Comparison of ENCODE assay signal across 19 mouse cellular contexts in genomic region chr3:131299078-131299477, GRCm38 (mm10).
"Had no signal": no experiment of that assay in that cellular context is flagged by ENCODE, and none has a peak within 500 bp of the region (broad histone marks: within the 10 kb centered on the region; RNA-seq: fewer than 3 reads in every experiment).

No protein-coding gene starts in this region.

- H3K9me3 ChIP-seq: kidney, embryonic 15.5 days; midbrain, embryonic 12.5 days; midbrain, embryonic 15.5 days; neural tube, embryonic 12.5 days; neural tube, embryonic 15.5 days had no signal

- H3K4me3 ChIP-seq: kidney, embryonic 15.5 days; left cerebral cortex, adult 2 months; midbrain, embryonic 12.5 days; midbrain, embryonic 15.5 days; neural tube, embryonic 12.5 days; neural tube, embryonic 15.5 days had no signal

- H3K27ac ChIP-seq: kidney, embryonic 15.5 days; left cerebral cortex, adult 2 months; liver, embryonic 14.5 days; macrophage; midbrain, embryonic 12.5 days; midbrain, embryonic 15.5 days; neural tube, embryonic 12.5 days; neural tube, embryonic 15.5 days; stomach, postnatal 0 days had no signal

- H3K9ac ChIP-seq: kidney, embryonic 15.5 days; liver, embryonic 14.5 days; midbrain, embryonic 12.5 days; midbrain, embryonic 15.5 days; neural tube, embryonic 12.5 days; neural tube, embryonic 15.5 days had no signal

- H3K27me3 ChIP-seq: midbrain, embryonic 15.5 days; neural tube, embryonic 12.5 days; neural tube, embryonic 15.5 days had no signal

- ATAC-seq: midbrain, embryonic 15.5 days had no signal

- H3K4me2 ChIP-seq: kidney, embryonic 15.5 days; liver, embryonic 11.5 days; midbrain, embryonic 12.5 days; midbrain, embryonic 15.5 days; neural tube, embryonic 12.5 days; neural tube, embryonic 15.5 days had no signal

- DNase-seq: layer of hippocampus, postnatal 36 days; lung, adult 18-20 months; lung, postnatal 14 days; right cerebral cortex, adult 18-20 months; right cerebral cortex, postnatal 14 days; right cerebral cortex, postnatal 4 days; thymus, adult 2 months; thymus, postnatal 14 days; thymus, postnatal 4 days had no signal

- H3K36me3 ChIP-seq: kidney, embryonic 15.5 days; midbrain, embryonic 12.5 days; midbrain, embryonic 15.5 days; neural tube, embryonic 12.5 days had no signal
